Mouse (Mus musculus): ENCODE results near the gene Teddm2.
"Not testable (repeated sequence)": the region's sequence is repeated elsewhere in the genome, so short reads cannot be mapped to it uniquely, and the experiment has no call there.

Gene Teddm2

DNA sequence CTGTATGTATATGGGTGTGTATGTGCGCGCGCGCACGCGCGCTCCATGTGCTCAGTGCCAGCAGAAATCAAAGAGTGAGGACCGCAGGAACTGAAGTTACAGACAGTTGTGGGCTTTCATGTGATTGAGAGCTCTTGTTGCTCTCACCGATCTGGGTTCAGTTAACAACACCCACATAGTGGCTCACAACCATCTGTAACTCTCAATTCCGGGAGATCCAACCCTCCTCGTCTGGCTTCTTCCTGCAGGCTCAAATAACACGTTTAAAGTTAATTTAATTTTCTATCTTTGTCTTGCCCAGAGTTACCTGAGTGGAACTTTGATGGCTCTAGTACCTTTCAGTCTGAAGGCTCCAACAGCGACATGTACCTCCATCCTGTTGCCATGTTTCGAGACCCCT, 4.2 kb upstream of the Teddm2 start:
- DNase-seq (ENCODE audit: low spot score in 2 of 2): no peak

- DNase-seq (ENCODE audit: low spot score in 2 of 2): no peak
Measured at GRCm38 (mm10) chr1:153903006-153903405, 3.0 kb upstream of the Teddm2 start.

DNA sequence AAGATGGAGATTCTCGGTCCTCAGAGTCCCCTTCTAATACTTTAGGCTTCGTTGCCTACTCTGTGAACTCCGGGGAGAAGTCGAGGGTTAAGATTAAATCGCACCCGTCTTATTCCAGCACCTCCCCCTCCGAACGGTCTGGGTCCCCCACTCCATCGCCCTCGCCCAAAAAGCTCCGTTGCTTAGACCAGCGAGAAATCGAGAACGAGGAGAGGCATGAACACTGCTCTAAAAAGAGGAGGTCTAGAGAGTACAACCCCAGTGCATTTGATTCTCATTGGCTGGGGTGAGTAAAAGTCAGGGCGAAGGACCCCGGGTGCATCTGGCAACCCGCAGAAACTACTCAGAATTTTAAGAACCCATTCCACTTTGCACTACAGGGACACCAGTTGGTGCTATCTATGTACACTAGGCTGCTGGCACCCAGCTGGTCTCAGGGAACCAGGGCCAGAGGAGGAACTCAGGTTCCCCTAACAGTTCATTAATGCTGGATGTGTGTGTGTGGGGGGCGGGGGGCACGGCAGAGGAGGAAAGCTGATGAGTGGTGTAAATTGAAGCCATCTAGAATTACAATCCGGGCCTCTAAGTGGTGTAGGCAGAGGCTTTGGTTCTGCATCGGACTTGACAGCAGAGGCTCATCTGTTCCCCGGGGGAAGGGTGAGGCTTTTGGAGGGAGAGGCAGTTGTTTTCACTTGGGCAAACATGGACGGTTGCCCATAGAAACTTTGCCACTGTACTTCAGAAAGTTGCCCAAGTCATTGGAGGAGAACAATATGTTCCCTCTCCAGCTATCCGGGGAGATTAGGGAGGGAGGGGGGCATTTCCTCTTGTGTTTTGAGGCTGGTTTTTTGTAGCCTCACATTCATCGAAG, 1.1 kb upstream of the Teddm2 start:
- DNase-seq (ENCODE audit: low spot score in 2 of 2): no peak

- no peak for DNase-seq (ENCODE audit: low spot score in 2 of 2)
Measured at GRCm38 (mm10) chr1:153900381-153900780, 353 bp upstream of the Teddm2 start.

DNA sequence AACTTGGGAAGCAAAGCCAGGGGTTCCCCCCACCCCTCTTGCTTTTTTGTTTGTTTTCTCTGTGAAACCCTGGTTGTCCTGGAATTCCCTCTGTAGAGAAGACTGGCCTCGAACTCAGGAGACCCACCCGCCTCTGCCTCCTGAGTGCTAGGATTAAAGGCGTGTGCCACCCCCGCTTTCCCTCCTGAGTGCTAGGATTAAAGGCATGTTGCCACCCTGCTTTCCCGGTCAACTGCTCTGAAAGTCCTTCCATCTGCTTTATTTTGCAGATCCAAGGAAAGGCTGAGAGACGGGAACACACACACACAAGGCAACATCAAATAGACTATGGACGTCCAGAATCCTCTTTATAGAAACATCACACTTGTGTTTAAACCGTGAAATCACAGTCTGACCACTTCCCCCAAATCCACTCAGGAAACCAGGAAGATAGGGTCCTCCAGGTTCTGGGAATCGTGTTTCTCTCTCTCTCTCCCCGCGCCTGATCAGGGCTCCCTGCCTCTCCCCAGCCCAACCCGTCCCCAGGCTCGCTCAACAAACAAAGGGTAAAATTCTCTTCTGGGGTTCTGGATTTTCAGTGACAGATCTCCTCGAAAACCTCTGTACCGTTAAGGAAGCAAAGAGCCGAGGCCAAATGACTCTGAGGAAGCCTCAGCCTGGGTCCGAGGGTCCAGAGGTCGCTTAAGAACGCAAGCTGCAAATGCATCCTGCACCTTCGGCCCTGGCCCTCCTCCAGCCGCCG, 868 bp downstream of the Teddm2 start:
- no peak for DNase-seq (ENCODE audit: low spot score in 2 of 2)

DNA sequence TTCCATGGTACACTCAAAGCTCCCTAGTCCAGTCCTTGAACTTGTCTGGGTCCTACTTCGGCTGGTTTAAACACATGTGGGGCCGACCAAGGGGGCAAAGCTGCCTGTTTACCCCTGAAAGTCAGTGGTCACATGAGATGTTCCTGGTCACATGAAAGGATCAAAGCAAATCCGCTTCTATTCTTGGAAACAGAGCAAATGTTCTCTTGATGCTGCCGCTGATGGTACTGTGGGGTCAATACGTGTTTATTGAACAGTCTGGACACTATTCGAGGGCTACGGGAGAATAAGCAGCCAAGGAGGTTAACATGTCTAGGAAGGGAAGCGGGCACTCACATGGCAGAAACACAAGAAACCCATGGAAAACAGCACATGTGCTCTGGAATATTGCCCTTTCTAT, 2.8 kb downstream of the Teddm2 start:
- no peak for DNase-seq (ENCODE audit: low spot score in 2 of 2)

GRCm38 (mm10) chr1:153894979-153895378, 5.0 kb downstream of the Teddm2 start:
- DNase-seq (ENCODE audit: low spot score in 2 of 2): peak; percentile 59 to 72

GRCm38 (mm10) chr1:153894201-153894893, 5.7 kb downstream of the Teddm2 start:
- DNase-seq (ENCODE audit: low spot score in 2 of 2): no peak

DNA sequence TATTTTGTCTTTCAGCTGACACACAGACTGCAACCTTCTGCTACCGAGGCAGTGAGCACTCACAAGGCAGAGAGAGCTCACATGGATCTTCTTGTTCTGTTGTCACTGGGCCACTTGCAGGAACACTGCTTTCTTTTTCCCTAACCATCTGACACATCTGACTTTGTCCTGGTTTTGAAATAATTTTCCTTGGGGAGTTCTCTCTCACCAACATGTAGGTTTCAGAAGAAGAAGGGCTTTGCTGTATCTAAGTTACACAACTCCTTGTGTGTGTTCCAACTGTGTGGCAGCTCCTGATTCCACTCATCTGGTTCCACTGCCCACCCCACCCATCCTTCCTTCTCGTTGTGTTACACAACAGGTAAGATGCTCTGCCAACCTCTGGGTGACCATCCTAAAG, 6.3 kb downstream of the Teddm2 start:
- no peak for DNase-seq (ENCODE audit: low spot score in 2 of 2)

GRCm38 (mm10) chr1:153891442-153891841, 8.6 kb downstream of the Teddm2 start, which contains the start of gene Teddm1a:
TSS of gene Teddm1a (plus strand) at chr1:153891742.
- no peak for DNase-seq (ENCODE audit: low spot score in 2 of 2)

- no peak for DNase-seq (ENCODE audit: low spot score in 2 of 2)
Measured at GRCm38 (mm10) chr1:153890121-153890520, 9.9 kb downstream of the Teddm2 start.

- DNase-seq (ENCODE audit: low spot score in 2 of 2): no peak
Measured at GRCm38 (mm10) chr1:153886024-153886633, 13.9 kb downstream of the Teddm2 start.

- not testable (repeated sequence) for DNase-seq (ENCODE audit: low spot score in 2 of 2)
Measured at GRCm38 (mm10) chr1:153880391-153880790, 19.6 kb downstream of the Teddm2 start.

DNA sequence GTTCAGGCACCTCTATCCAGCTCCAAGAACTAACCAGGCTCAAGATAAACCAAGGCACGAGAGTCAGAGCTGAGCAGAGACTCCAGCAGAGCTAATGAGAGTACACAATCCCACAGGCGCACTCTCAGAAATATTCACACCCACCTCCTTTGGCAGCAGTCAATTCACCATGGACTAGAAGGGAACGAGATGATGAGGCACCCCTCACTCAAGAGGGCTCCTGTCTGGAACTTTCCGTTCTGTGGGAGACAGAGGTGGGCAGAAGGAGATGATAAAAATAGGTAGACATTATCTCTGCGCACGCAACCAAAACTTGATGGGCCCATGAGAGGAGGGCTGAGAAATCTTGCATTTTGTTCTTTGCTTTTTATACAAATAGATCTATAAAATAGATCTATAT, 26.0 kb downstream of the Teddm2 start, which contains the start of gene Teddm1b:
Gene Teddm1b (plus strand): TSS at position 301 of the 400 bp plus-strand sequence.
- no peak for DNase-seq (ENCODE audit: low spot score in 2 of 2)

DNA sequence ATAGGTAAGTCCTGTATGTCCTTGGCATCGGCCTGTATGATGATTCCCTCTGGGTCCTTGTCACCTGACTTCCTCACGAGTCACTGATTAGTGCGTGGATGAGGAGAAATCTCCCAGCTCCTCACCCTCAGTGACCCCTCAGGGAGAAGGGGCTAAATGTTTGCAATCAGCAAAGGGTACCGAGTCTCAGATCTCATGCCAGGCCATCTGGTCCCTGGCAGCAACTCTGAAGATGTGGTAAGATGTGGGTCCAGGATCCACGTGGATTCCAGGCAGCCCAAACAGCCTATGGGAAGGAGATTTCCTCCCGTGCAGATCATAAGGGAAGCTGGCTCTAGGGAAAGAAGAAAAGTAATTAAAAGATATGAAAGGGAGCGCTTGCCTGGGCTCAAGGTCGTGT, 44.1 kb downstream of the Teddm2 start:
- no peak for DNase-seq (ENCODE audit: low spot score in 2 of 2)

DNA sequence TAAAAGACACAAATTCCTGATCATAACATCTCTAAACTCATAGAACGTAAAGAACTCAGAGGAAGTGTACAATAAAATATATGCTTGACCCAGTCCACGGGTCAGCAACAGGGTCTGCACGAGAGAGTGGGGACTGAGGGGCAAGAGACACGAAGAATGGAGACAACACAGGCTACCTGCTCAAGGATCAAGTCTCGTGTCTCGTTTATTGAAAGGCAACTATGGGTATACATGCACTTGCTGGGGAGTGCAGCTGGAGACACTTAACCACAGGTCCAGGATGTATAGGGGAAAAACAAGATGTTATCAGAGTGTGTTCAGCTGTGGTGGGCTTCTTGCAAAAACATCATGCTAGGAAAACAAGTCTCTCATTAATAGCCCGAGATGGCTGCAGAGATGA, 47.3 kb downstream of the Teddm2 start:
- not testable (repeated sequence) for DNase-seq (ENCODE audit: low spot score in 2 of 2)

- DNase-seq (ENCODE audit: low spot score in 2 of 2): no peak
Measured at GRCm38 (mm10) chr1:153846867-153847266, 53.2 kb downstream of the Teddm2 start.

- no peak for DNase-seq (ENCODE audit: low spot score in 2 of 2)
Measured at GRCm38 (mm10) chr1:153846420-153846819, 53.6 kb downstream of the Teddm2 start.

GRCm38 (mm10) chr1:153844042-153844441, 56.0 kb downstream of the Teddm2 start, which contains the start of gene Rgsl1:
TSS of gene Rgsl1 (minus strand) at chr1:153844142.
- DNase-seq (ENCODE audit: low spot score in 2 of 2): no peak

GRCm38 (mm10) chr1:153842121-153842740, 57.8 kb downstream of the Teddm2 start:
- no peak for DNase-seq (ENCODE audit: low spot score in 2 of 2)

GRCm38 (mm10) chr1:153836036-153836435, 64.0 kb downstream of the Teddm2 start:
- DNase-seq (ENCODE audit: low spot score in 2 of 2): no peak
